Mouse (Mus musculus): ENCODE measurements around the gene Tsga8. TPM values are rescaled to one million over a fixed set of nuclear protein-coding genes. Genes with fewer than 3 reads are reported as not detected.

Gene Tsga8
- polyA plus RNA-seq (2015; fragmentation: Nextera tagmentation; extraction: Ambion mirVana) = not detected in 2 replicates

GRCm38 (mm10) chrX:83487598-83487997 is at the start of gene Tsga8:
Gene Tsga8, minus strand, starts transcription at chrX:83487924.
- 95% methylated on average over 15 of the region's 15 CpGs for WGBS
- no peaks in the 10 kb centered on the region for H3K27me3 ChIP-seq (replicated peaks)
- no peak within 1 kb of the TSS for H3K27ac ChIP-seq (replicated peaks)
- H3K4me1 ChIP-seq = no peaks in the 10 kb centered on the region
- ATAC-seq (ENCODE audit: low FRiP score) = no peak
- H3K4me2 ChIP-seq = no peak within 1 kb of the TSS
- H3K36me3 ChIP-seq = no peaks in the 10 kb centered on the region
- H3K9me3 ChIP-seq (replicated peaks) = no peaks in the 10 kb centered on the region
- no peak within 1 kb of the TSS for H3K9ac ChIP-seq (replicated peaks)
- no peak within 1 kb of the TSS for H3K4me3 ChIP-seq (replicated peaks)

All from neural tube, embryonic 15.5 days (tissue).